Mouse (Mus musculus) small intestine, adult 10 weeks (tissue): ENCODE measurements around the gene Sept3. TPM values are rescaled to one million over a fixed set of nuclear protein-coding genes. Genes with fewer than 3 reads are reported as not detected.

Experiments used
- polyA plus RNA-seq: library from polyadenylated mRNA; stranded (reverse); fragments of 350-450 nt; fragmentation: Illumina TruSeq; extraction: RNeasy Lipid Tissue Mini Kit (QIAGEN cat#74804); gene quantifications from one replicate; pipeline ENCODE4 v1.2.3, GENCODE M21; 2014; ENCODE audit warnings: low replicate concordance

The Sept3 gene
- polyA plus RNA-seq = 0.67 TPM

DNA sequence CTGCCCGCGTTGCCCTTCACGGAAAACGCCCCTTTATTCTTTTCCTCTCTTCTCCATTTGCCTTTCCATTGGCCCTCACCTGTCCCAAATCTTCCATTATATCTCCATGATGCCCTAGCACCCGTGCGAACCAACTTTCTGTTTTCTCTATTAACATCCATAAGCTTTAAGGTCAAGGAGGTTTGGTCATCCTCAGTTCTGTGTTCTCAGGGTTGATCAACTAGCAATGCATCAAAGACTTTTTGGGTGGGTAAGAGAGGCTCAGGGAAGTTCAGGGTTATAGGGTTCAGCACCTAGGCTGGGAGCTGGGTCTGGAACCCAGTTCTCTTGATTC lies at the start of gene Sept3:
Gene Sept3 (plus strand): TSS at position 301 of the 334 bp plus-strand sequence.

DNA sequence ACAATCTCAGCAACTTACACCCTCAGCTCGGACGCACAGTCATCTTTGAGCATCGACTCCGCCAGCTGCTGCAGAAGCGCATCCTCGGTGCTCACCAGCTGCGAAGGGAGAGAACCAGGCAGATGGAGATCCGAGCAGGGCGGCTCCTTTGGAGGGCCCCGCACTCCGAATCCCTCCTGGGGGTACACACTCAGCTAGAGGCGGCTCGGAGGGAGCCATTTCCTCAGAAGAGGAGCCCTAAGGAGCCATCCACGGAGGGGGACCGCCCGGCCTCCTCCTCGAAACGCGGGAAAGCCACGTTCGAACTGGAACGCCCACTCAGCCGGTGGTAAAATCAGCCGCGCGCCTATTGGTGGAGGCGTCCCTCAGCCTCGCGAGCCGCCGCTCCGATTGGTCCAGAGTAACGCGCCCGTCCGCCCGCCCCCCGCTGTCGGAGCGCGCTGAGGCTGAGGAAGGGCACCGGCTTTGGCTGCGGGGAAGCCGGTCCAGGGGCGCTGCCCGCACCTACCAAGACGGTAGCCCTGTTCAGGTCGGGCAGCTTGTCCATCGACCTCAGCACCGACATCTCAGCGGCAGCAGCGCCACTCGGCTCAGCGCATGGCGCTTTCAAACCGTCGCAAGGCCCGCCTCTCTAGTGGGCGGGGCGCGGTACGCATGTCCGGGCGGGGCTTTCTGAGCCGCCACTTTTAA lies 30.4 kb upstream of the Sept3 start, which contains the start of gene Cenpm:
Gene Cenpm (minus strand): TSS at position 634 of the 690 bp plus-strand sequence.

DNA sequence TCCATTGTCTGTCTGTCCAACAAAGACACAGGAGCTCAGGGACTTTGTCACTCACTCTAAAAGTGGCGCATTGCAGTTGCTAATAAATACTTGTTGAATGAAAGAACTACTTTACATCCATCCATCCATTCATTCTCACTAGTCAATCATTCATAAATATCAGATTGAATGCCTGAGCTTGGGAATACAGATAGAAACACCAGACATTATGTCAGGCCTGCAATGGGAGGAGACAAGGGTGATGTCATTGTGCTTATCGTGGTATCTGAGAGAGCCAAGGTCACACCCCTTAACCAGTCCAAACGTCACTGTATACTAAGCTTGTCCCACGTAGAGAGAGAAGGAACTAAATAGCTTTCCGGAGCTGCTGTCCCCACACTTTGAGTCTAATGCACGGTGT lies 22.6 kb upstream of the Sept3 start, which contains the start of gene 1500009C09Rik:
Gene 1500009C09Rik (plus strand): TSS at position 301 of the 400 bp plus-strand sequence.

DNA sequence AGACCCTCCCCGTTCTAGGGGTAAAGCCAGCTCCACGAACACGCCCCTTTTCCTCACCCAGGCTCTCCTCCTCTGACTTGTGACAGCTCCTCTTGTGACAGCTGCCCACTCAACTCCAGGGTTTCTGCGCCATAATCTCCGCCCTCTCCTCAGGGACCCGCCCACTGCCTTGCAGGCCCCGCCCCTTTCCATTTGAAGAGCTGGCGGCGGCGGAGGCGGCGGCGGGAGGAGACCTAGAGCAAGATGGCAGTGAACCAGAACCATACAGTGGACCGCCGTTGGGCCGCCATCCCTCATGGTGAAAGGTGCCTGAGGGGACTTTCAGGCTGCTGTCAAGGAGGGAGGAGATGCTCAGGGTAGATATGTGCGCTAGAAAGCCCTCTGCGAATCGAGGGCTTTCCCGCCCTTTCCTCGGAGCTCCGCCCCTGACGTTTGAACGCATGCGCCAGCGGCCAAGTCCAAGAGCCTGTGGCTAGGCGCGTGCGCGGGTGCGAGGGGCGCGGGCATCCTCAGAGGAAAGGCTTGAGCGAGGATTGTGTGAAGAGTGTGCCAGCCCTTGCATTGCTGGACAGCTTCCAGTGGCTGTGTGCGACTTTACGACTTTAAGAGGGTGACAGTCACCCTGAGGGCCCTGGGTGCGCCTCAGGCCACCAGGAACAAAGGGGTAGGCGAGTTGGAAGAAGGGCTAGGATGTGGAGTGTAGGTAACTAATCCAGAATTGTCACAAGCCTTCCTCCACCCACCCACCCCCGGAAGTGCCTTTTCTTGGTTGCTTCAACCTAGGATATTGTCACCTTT lies 24.3 kb downstream of the Sept3 start, which contains the start of gene Wbp2nl:
Gene Wbp2nl (plus strand): TSS at position 191 of the 798 bp plus-strand sequence.

DNA sequence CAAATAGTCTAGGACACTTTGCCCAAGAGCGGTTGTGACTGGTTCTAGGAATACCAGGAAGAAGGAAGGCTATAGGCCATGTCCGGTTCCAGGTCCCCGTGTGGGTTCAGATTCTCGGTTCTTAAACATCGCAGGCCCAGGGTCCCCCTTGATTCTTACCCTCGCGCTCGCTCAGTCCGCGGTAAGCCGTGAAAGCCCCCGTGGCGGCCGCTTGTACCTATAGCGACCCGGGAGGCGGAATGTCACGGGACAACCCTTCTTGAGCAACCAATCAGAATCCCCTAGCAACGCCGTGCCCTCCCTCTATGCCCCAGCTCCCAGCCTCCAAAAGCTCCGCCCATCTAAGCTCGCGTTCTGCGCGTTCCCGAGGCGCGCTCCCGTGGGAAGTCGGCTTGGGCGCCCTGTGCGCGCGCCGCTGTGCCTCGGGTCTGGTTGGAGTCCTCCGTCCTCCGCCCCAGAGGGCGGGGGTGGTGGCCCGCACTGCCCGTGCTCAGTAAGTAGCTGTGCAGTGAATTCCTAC lies 64.0 kb downstream of the Sept3 start, which contains the start of the genes Naga, Pheta2 and Smdt1:
Gene Naga (minus strand): TSS at position 333 of the 520 bp plus-strand sequence.
Gene Pheta2 (plus strand): TSS at position 350 of the 520 bp plus-strand sequence.
Gene Smdt1 (plus strand): TSS at position 367 of the 520 bp plus-strand sequence.

Other genes starting within 250 kb of the Sept3 start
- gene Desi1, start 241.0 kb upstream of the Sept3 start, polyA plus RNA-seq = 13.1 TPM
- gene Snu13, start 227.3 kb upstream of the Sept3 start, polyA plus RNA-seq = 260 TPM
- not detected for gene 4930407I10Rik, start 215.7 kb upstream of the Sept3 start, polyA plus RNA-seq
- not detected for gene Mei1, start 204.9 kb upstream of the Sept3 start, polyA plus RNA-seq
- 1.7 TPM for gene Ccdc134, start 147.0 kb upstream of the Sept3 start, polyA plus RNA-seq
- gene Srebf2, start 127.7 kb upstream of the Sept3 start, polyA plus RNA-seq = 8.6 TPM
- gene Shisa8, start 62.1 kb upstream of the Sept3 start, polyA plus RNA-seq = not detected
- 1.2 TPM for gene Tnfrsf13c, start 50.5 kb upstream of the Sept3 start, polyA plus RNA-seq
- 0.37 TPM for gene Cenpm, start 30.1 kb upstream of the Sept3 start, polyA plus RNA-seq
- not detected for gene 1500009C09Rik, start 22.5 kb upstream of the Sept3 start, polyA plus RNA-seq
- not detected for gene Wbp2nl, start 24.1 kb downstream of the Sept3 start, polyA plus RNA-seq
- 8.7 TPM for gene Naga, start 64.0 kb downstream of the Sept3 start, polyA plus RNA-seq
- gene Pheta2, start 64.0 kb downstream of the Sept3 start, polyA plus RNA-seq = 0.33 TPM
- gene Smdt1, start 64.1 kb downstream of the Sept3 start, polyA plus RNA-seq = 54.0 TPM
- gene Ndufa6, start 79.4 kb downstream of the Sept3 start, polyA plus RNA-seq = 330 TPM
- 17.8 TPM for gene Cyp2d22, start 105.4 kb downstream of the Sept3 start, polyA plus RNA-seq
- gene Cyp2d11, start 119.1 kb downstream of the Sept3 start, polyA plus RNA-seq = not detected
- not detected for gene Cyp2d10, start 132.3 kb downstream of the Sept3 start, polyA plus RNA-seq
- not detected for gene Cyp2d9, start 158.5 kb downstream of the Sept3 start, polyA plus RNA-seq